Mouse (Mus musculus): Measurements from ENCODE around the gene Lefty2. TPM values are rescaled to one million over a fixed set of nuclear protein-coding genes. Genes with fewer than 3 reads are reported as not detected.
"Not testable (repeated sequence)": the region's sequence is repeated elsewhere in the genome, so short reads cannot be mapped to it uniquely, and the experiment has no call there.

The Lefty2 gene
- total RNA-seq, 2 experiments from 2014 or later = not detected

- not testable (repeated sequence) for DNase-seq (ENCODE audit: low spot score in 2 of 2)
Measured at GRCm38 (mm10) chr1:180894088-180894987, 1.4 kb downstream of the Lefty2 start.

- no peak for DNase-seq (ENCODE audit: low spot score in 2 of 2)
Measured at GRCm38 (mm10) chr1:180901107-180901506, 8.2 kb downstream of the Lefty2 start.

GRCm38 (mm10) chr1:180902915-180903314 is 10.0 kb downstream of the Lefty2 start:
- no peak for DNase-seq (ENCODE audit: low spot score in 2 of 2)

GRCm38 (mm10) chr1:180903666-180904038 is 10.7 kb downstream of the Lefty2 start:
- DNase-seq (ENCODE audit: low spot score in 2 of 2) = no peak

GRCm38 (mm10) chr1:180904039-180904814 is 11.3 kb downstream of the Lefty2 start, which contains the start of gene Pycr2:
Gene Pycr2, plus strand, starts transcription at chr1:180904293.
- DNase-seq (ENCODE audit: low spot score in 2 of 2) = peak; percentile 88 to 94

GRCm38 (mm10) chr1:180904815-180905080 is 11.8 kb downstream of the Lefty2 start:
- no peak for DNase-seq (ENCODE audit: low spot score in 2 of 2)

GRCm38 (mm10) chr1:180905307-180905706 is 12.4 kb downstream of the Lefty2 start:
- DNase-seq (ENCODE audit: low spot score in 2 of 2) = no peak

GRCm38 (mm10) chr1:180905876-180906275 is 13.0 kb downstream of the Lefty2 start:
- no peak for DNase-seq (ENCODE audit: low spot score in 2 of 2)

GRCm38 (mm10) chr1:180906461-180907147 is 13.7 kb downstream of the Lefty2 start:
- no peak for DNase-seq (ENCODE audit: low spot score in 2 of 2)

GRCm38 (mm10) chr1:180911138-180911537 is 18.2 kb downstream of the Lefty2 start:
- DNase-seq (ENCODE audit: low spot score in 2 of 2) = no peak

GRCm38 (mm10) chr1:180911653-180912287 is 18.9 kb downstream of the Lefty2 start:
- DNase-seq (ENCODE audit: low spot score in 2 of 2) = no peak

GRCm38 (mm10) chr1:180912792-180913191 is 19.9 kb downstream of the Lefty2 start:
- DNase-seq (ENCODE audit: low spot score in 2 of 2) = no peak

GRCm38 (mm10) chr1:180913797-180914196 is 20.9 kb downstream of the Lefty2 start:
- DNase-seq (ENCODE audit: low spot score in 2 of 2) = peak in 1 of 2 experiments; percentile 57

- DNase-seq (ENCODE audit: low spot score in 2 of 2) = no peak
Measured at GRCm38 (mm10) chr1:180916425-180916824, 23.5 kb downstream of the Lefty2 start.

GRCm38 (mm10) chr1:180917053-180917452 is 24.1 kb downstream of the Lefty2 start:
- DNase-seq (ENCODE audit: low spot score in 2 of 2) = no peak

- no peak for DNase-seq (ENCODE audit: low spot score in 2 of 2)
Measured at GRCm38 (mm10) chr1:180919686-180920085, 26.8 kb downstream of the Lefty2 start.

- no peak for DNase-seq (ENCODE audit: low spot score in 2 of 2)
Measured at GRCm38 (mm10) chr1:180922273-180923048, 29.6 kb downstream of the Lefty2 start.

- DNase-seq (ENCODE audit: low spot score in 2 of 2) = no peak
Measured at GRCm38 (mm10) chr1:180924737-180925136, 31.8 kb downstream of the Lefty2 start.

GRCm38 (mm10) chr1:180926286-180926685 is 33.4 kb downstream of the Lefty2 start:
- no peak for DNase-seq (ENCODE audit: low spot score in 2 of 2)

- no peak for DNase-seq (ENCODE audit: low spot score in 2 of 2)
Measured at GRCm38 (mm10) chr1:180929599-180929998, 36.7 kb downstream of the Lefty2 start.
